13 mouse cellular contexts compared by ENCODE assay signal in the genomic region with DNA sequence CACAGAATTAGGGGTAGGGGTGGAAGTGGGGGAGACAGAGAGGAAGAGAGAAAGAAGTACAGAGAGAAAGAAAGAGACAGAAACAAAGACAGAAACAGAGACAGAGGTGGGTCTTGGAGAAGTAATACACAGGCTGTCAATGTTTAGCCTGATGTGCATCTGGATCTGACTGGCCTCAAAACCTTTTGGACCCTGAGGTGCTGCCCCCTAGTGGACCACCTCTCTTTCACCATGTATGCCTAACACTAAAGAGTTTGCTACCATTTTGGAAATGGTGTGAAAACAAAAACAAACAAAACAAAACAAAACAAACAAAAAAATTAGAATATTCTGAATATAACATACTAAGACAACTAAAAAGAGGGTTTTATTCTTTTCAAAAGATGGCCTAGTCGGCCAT.
A peak's percentile ranks its signal among the peaks of the same experiment; 100 is the strongest.
DNase-seq lines count a peak whose midpoint lies in the region; ATAC-seq and TF ChIP-seq lines count a peak whose summit lies in the region.
"Had no signal": no experiment of that assay in that cellular context is flagged by ENCODE, and none has a peak within 500 bp of the region (broad histone marks: within the 10 kb centered on the region; RNA-seq: fewer than 3 reads in every experiment).

No protein-coding gene starts in this region.

- H3K36me3 ChIP-seq in intestine, postnatal 0 days (ENCODE audit: control insufficient read depth, insufficient read depth) = no peaks in the 10 kb centered on the region
- H3K36me3 ChIP-seq in intestine, embryonic 15.5 days = no peaks in the 10 kb centered on the region
- H3K36me3 ChIP-seq in embryonic facial prominence, embryonic 11.5 days (replicated peaks; ENCODE audit: control insufficient read depth, insufficient read depth, low read depth, low read length) = no peaks in the 10 kb centered on the region

- no peaks in the 10 kb centered on the region for H3K9me3 ChIP-seq in intestine, postnatal 0 days (ENCODE audit: control insufficient read depth)
- H3K9me3 ChIP-seq in intestine, embryonic 15.5 days = no peaks in the 10 kb centered on the region
- H3K9me3 ChIP-seq in embryonic facial prominence, embryonic 11.5 days (replicated peaks; ENCODE audit: control insufficient read depth, low read length) = no peaks in the 10 kb centered on the region

- WGBS in intestine, postnatal 0 days = 87% methylated on average over 1 of the region's 1 CpGs
- WGBS in intestine, embryonic 15.5 days = 88% methylated on average over 1 of the region's 1 CpGs
- 89% methylated on average over 1 of the region's 1 CpGs for WGBS in embryonic facial prominence, embryonic 11.5 days

- no peak overlapping the region for H3K27ac ChIP-seq in intestine, postnatal 0 days (ENCODE audit: low read depth, low read length)
- no peak overlapping the region for H3K27ac ChIP-seq in intestine, embryonic 15.5 days
- no peak overlapping the region for H3K27ac ChIP-seq in embryonic facial prominence, embryonic 11.5 days (replicated peaks; ENCODE audit: low read depth, low read length)
- H3K27ac ChIP-seq: gastrocnemius, adult 2 months had no signal

- no peak for ATAC-seq in intestine, postnatal 0 days
- no peak for ATAC-seq in intestine, embryonic 15.5 days
- ATAC-seq in embryonic facial prominence, embryonic 11.5 days (replicated peaks; ENCODE audit: insufficient number of reproducible peaks, low FRiP score, low TSS enrichment, low read depth) = no peak

- H3K4me3 ChIP-seq in intestine, postnatal 0 days (ENCODE audit: low read depth, low read length) = no peak overlapping the region
- no peak overlapping the region for H3K4me3 ChIP-seq in intestine, embryonic 15.5 days (replicated peaks)
- H3K4me3 ChIP-seq in embryonic facial prominence, embryonic 11.5 days (ENCODE audit: low read depth, low read length) = no peak overlapping the region
- H3K4me3 ChIP-seq: gastrocnemius, adult 2 months had no signal

- TF ChIP-seq CTCF in intestine, postnatal 0 days (IDR thresholded peaks at IDR 0.05; ENCODE audit: low read depth) = peak; percentile 38

- H3K9ac ChIP-seq in intestine, postnatal 0 days (ENCODE audit: low read depth, low read length) = no peak overlapping the region
- no peak overlapping the region for H3K9ac ChIP-seq in intestine, embryonic 15.5 days
- H3K9ac ChIP-seq in embryonic facial prominence, embryonic 11.5 days (replicated peaks; ENCODE audit: low read length) = no peak overlapping the region

- H3K4me1 ChIP-seq in intestine, postnatal 0 days (replicated peaks; ENCODE audit: control insufficient read depth, insufficient read depth, low read length) = no peaks in the 10 kb centered on the region
- H3K4me1 ChIP-seq in intestine, embryonic 15.5 days (replicated peaks) = no peaks in the 10 kb centered on the region
- H3K4me1 ChIP-seq in embryonic facial prominence, embryonic 11.5 days (ENCODE audit: control insufficient read depth, insufficient read depth, low read length) = no peaks in the 10 kb centered on the region

- H3K27me3 ChIP-seq in intestine, postnatal 0 days (replicated peaks; ENCODE audit: control insufficient read depth, insufficient read depth, low read length) = no peaks in the 10 kb centered on the region
- no peaks in the 10 kb centered on the region for H3K27me3 ChIP-seq in intestine, embryonic 15.5 days (replicated peaks)
- H3K27me3 ChIP-seq in embryonic facial prominence, embryonic 11.5 days (ENCODE audit: control insufficient read depth, insufficient read depth, low read length) = no peaks in the 10 kb centered on the region

- H3K4me2 ChIP-seq in intestine, postnatal 0 days (replicated peaks; ENCODE audit: low read depth) = no peak overlapping the region
- no peak overlapping the region for H3K4me2 ChIP-seq in intestine, embryonic 15.5 days (replicated peaks)
- no peak overlapping the region for H3K4me2 ChIP-seq in embryonic facial prominence, embryonic 11.5 days (ENCODE audit: low read depth, low read length)

- DNase-seq in 3T3-L1 (ENCODE audit: low read depth, low spot score) = peak; percentile 29
- DNase-seq in CD4-positive helper T cell, adult 2 months (ENCODE audit: low read depth, low spot score) = peak; percentile 5
- DNase-seq in embryonic facial prominence, embryonic 11.5 days (ENCODE audit: low spot score) = peak; percentile 40
- DNase-seq in right cerebral cortex, adult 2 months (ENCODE audit: low spot score in 2 of 2) = no peak
- DNase-seq in T-cell, adult 2 months (ENCODE audit: low spot score) = no peak
- DNase-seq: cerebellum, adult 11-12 months; gastrocnemius, adult 2 months; heart, postnatal 14 days; lung, postnatal 4 days; spleen, adult 18-20 months; thymus, adult 18-20 months had no signal

Comparison
In these comparisons a context has a peak if more than half of its experiments do, and no peak if none do; other contexts are left out.
1. DNase-seq: peak in 3T3-L1 (single experiment), CD4-positive helper T cell, adult 2 months (single experiment) and embryonic facial prominence, embryonic 11.5 days (single experiment); none in right cerebral cortex, adult 2 months (0 of 2) and T-cell, adult 2 months (single experiment).